Mouse (Mus musculus) hindbrain, embryonic 13.5 days (tissue): ENCODE measurements around the gene Glyctk. TPM values are rescaled to one million over a fixed set of nuclear protein-coding genes. Genes with fewer than 3 reads are reported as not detected.

Source experiments
- ATAC-seq: fragments of 200-750 bp; cut with Nextera tagmentation; 2 replicates; pipeline ENCODE4 v1.8.0; 2017; ENCODE audit warnings: moderate TSS enrichment; ENCODE audit not compliant: low FRiP score
- H3K27ac ChIP-seq: fragments of 300-500 bp; sonication (generic); 2 replicates; pipeline ENCODE4 v1.5.1; 2015; ENCODE audit warnings: inconsistent platforms, mild to moderate bottlenecking, moderate library complexity
- H3K27me3 ChIP-seq: fragments of 300-500 bp; sonication (generic); 2 replicates; pipeline ENCODE4 v1.6.1; 2015; ENCODE audit warnings: mild to moderate bottlenecking, inconsistent platforms
- H3K36me3 ChIP-seq: fragments of 300-500 bp; sonication (generic); 2 replicates; pipeline ENCODE4 v1.6.1; 2015; ENCODE audit warnings: mild to moderate bottlenecking, inconsistent platforms
- H3K4me1 ChIP-seq: fragments of 300-500 bp; sonication (generic); replicated peaks from 2 replicates; pipeline ENCODE4 v1.6.1; 2015; ENCODE audit warnings: inconsistent platforms
- H3K4me2 ChIP-seq: fragments of 300-500 bp; sonication (generic); 2 replicates; pipeline ENCODE4 v1.6.1; 2015; ENCODE audit warnings: inconsistent platforms, mild to moderate bottlenecking, moderate library complexity
- H3K4me3 ChIP-seq: fragments of 300-500 bp; sonication (generic); 2 replicates; pipeline ENCODE4 v1.5.1; 2015; ENCODE audit warnings: mild to moderate bottlenecking, inconsistent platforms
- H3K9ac ChIP-seq: fragments of 300-500 bp; sonication (generic); 2 replicates; pipeline ENCODE4 v1.6.1; 2015; ENCODE audit warnings: mild to moderate bottlenecking, inconsistent platforms
- H3K9me3 ChIP-seq: fragments of 300-500 bp; sonication (generic); 2 replicates; pipeline ENCODE4 v1.6.1; 2016; ENCODE audit warnings: inconsistent platforms
- WGBS: fragments of 180-500 bp; shearing (Covaris S2); methylation state at CpG from one replicate; pipeline ENCODE4 v1.1.7; 2015; 5-methylcytosine and 5-hydroxymethylcytosine counted together
- polyA plus RNA-seq: library from polyadenylated mRNA; unstranded; fragments of >200 nt; fragmentation: Nextera tagmentation; extraction: Ambion mirVana; gene quantifications from 2 replicates; pipeline ENCODE4 v1.2.1, GENCODE M21; 2015

The Glyctk gene
- 5.4 and 5.7 TPM in 2 replicates for polyA plus RNA-seq

DNA sequence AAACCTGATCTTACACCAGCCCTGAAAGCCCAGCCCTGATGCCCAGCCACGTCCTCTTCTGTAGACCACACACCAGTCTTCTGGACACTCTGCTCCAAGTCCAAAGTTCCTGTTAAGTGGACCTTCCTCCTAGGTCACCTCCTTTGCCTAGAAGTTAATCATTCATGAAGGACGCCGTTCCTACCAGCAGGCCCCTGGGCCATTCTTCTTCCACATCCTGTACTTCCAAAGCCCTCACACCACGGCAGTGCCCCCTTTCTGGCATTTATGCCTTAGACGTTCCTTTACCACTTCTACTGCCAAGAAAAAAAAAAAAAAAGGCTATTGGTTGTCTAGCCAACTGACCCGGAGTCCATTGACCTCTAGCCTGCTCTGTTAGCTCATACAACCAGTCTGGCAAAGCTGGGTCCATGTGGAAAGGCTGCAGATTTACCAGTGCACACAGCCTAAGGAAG lies at the start of gene Glyctk:
Glyctk (minus strand) TSS at position 102 of the 455 bp plus-strand sequence.
- H3K4me3 ChIP-seq = no peak within 1 kb of the TSS
- H3K27me3 ChIP-seq = no peaks in the 10 kb centered on the region; the same call in 1 of the 2 replicates
- peak within 1 kb of the TSS; percentile 30; the same call in 1 of the 2 replicates for H3K27ac ChIP-seq
- WGBS = 77% methylated on average over 6 of the region's 6 CpGs
- ATAC-seq = no peak
- H3K9me3 ChIP-seq = no peaks in the 10 kb centered on the region
- H3K9ac ChIP-seq = peak within 1 kb of the TSS; percentile 29; the same call in 1 of the 2 replicates
- peaks cover 23% of the 10 kb centered on the region for H3K36me3 ChIP-seq
- no peak within 1 kb of the TSS for H3K4me2 ChIP-seq
- H3K4me1 ChIP-seq = peaks cover 40% of the 10 kb centered on the region

GRCm38 (mm10) chr9:106206515-106206914 lies 48.6 kb upstream of the Glyctk start:
- Histone ChIP-seq H3K4me1 (peaks cover 52% of the 10 kb centered on the region), H3K36me3 (peaks cover 20% of the 10 kb centered on the region), H3K9ac (0 out of 2 replicates have a peak overlapping the region, but pooled peaks have one; percentile 9), H3K4me3 (no peak overlapping the region), H3K4me2 (no peak overlapping the region), H3K27me3 (no peaks in the 10 kb centered on the region), H3K27ac (no peak overlapping the region), H3K9me3 (no peaks in the 10 kb centered on the region)
- 94% methylated on average over 2 of the region's 2 CpGs for WGBS
- ATAC-seq = no peak

- Histone ChIP-seq H3K4me3 (no peak overlapping the region), H3K36me3 (peaks cover 20% of the 10 kb centered on the region), H3K4me1 (peaks cover 45% of the 10 kb centered on the region), H3K9ac (peak overlapping the region; percentile 35; the same call in 1 of the 2 replicates), H3K27ac (no peak overlapping the region), H3K4me2 (no peak overlapping the region), H3K27me3 (no peaks in the 10 kb centered on the region), H3K9me3 (no peaks in the 10 kb centered on the region)
- no peak for ATAC-seq
- 84% methylated on average over 7 of the region's 7 CpGs for WGBS
Measured at GRCm38 (mm10) chr9:106205713-106206290, 47.9 kb upstream of the Glyctk start.

DNA sequence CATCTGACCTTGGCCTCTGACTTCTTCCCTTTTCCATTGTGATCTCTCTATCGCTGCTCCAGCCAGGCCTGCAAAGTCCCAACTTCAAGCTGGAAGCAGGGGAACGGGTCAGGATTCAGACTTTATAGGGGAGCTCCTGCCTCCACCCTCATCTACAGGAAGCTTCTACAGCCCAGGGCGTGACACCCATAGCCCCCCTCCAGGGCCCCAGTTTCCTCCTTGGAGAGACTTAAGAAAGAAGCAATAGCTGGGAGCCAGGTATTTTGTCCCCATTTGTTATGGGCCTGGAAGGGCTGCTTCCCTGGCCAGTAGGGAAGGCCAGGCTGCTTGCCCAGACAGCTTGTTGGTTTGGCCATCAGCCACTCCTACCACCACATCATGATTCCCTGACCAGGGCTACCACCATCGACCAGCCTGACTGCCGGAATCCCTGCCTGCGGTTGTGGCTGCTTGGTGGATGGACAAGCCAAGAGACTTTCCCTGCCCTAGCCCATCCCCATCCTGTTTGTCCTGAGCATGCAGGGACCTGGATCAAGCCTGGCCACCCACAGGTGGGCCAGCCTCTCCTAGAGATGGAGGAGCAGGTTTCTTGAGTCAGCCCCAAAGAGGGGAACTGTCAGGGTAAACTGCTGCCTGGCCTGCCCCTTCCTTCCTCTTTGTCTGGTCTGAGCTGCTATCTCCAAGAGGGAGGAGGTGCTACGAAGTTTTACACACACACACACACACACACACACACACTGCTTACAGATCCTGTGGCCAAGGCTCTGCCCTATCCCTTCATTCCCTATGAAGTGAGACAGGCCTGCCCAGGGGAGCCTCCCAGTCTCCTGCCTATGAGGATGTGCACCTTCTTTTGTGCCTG lies 46.3 kb upstream of the Glyctk start:
- Histone ChIP-seq H3K9me3 (no peaks in the 10 kb centered on the region), H3K27me3 (peaks cover 14% of the 10 kb centered on the region; the same call in 1 of the 2 replicates), H3K4me2 (peak overlapping the region; percentile 71), H3K36me3 (peaks cover 16% of the 10 kb centered on the region), H3K27ac (no peak overlapping the region), H3K4me3 (peak overlapping the region; percentile 67), H3K9ac (peak overlapping the region; percentile 90), H3K4me1 (peaks cover 51% of the 10 kb centered on the region)
- 65% methylated on average over 7 of the region's 7 CpGs for WGBS
- ATAC-seq = no peak

DNA sequence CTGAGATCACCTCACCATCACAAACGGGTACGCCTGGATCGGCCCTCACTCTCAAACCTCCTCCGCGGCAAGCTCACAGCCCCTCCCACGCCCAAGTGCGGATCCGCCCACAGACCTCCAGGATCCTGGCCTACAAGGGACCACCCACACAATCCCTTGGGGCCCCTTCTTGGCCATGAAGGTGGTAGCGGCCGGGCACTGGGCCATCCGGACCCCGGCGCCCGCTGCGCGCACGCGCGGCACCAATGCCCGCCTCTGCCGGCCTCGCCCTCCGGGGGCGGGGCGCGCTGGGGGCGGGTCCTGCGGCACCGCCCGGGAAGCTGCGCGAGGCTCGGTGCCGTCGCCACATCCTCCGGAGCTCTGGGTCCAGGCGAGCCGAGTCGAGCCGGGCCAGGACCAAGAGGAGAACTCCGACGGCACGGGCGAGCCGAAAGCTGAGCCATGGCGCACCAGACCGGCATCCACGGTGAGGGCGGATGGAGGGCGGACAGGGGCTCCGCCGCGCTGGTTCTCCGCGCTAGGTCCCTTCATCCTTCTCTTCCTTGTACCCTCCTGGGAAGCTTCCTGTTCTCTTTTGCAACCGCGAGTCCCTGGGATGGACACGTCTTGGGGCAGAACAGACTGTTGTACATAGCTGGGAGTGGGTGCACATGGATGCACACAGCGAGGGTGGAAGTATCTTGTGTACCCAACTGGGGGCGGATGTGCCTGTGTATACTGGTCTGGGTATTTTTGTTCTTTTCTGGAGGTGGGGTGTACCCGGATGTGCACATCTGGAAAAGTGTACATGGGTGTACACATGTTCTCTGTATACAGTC lies 45.1 kb upstream of the Glyctk start, which contains the start of gene Twf2:
Twf2 (plus strand) TSS at position 290 of the 818 bp plus-strand sequence.
- H3K27me3 ChIP-seq = peaks cover 16% of the 10 kb centered on the region; the same call in 1 of the 2 replicates
- peak; percentile 86 for ATAC-seq
- peaks cover 63% of the 10 kb centered on the region for H3K4me1 ChIP-seq
- no peaks in the 10 kb centered on the region for H3K9me3 ChIP-seq
- peak within 1 kb of the TSS; percentile 90 for H3K9ac ChIP-seq
- H3K4me3 ChIP-seq = peak within 1 kb of the TSS; percentile 67
- 1% methylated on average over 57 of the region's 61 CpGs for WGBS
- H3K36me3 ChIP-seq = peaks cover 7% of the 10 kb centered on the region; the same call in 1 of the 2 replicates
- H3K4me2 ChIP-seq = peak within 1 kb of the TSS; percentile 71
- peak within 1 kb of the TSS; percentile 80 for H3K27ac ChIP-seq

DNA sequence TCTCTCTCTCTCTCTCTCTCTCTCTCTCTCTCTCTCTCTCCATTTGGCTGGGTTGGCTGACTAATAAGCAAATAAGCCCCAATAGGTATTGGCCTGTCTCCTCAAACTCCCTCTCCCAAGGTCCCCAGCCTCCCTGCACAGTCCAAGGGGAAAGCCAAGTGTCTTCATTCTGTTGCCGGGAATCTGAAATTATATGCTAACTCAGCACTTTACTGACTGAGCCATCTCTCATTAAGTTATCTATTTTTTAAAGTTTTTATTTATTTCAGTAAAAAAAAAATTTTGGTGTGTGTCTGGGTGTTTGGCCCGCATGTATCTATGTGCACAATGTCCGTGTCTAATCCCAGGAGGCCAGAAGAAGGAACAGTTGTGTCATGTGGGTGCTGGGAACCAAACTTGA lies 44.0 kb upstream of the Glyctk start:
- 84% methylated on average over 3 of the region's 3 CpGs for WGBS
- H3K36me3 ChIP-seq = 0 out of 2 replicates have a peak, but pooled peaks cover 3% of the 10 kb centered on the region
- H3K9me3 ChIP-seq = no peaks in the 10 kb centered on the region
- no peak for ATAC-seq
- no peak overlapping the region for H3K9ac ChIP-seq
- H3K4me3 ChIP-seq = peak overlapping the region; percentile 67; the same call in 1 of the 2 replicates
- H3K27me3 ChIP-seq = peaks cover 19% of the 10 kb centered on the region; the same call in 1 of the 2 replicates
- H3K4me2 ChIP-seq = peak overlapping the region; percentile 71; the same call in 1 of the 2 replicates
- no peak overlapping the region for H3K27ac ChIP-seq
- peaks cover 59% of the 10 kb centered on the region for H3K4me1 ChIP-seq

GRCm38 (mm10) chr9:106199535-106200272 lies 41.8 kb upstream of the Glyctk start, which contains the start of gene Ppm1m:
Gene Ppm1m (minus strand): TSS chr9:106199746.
- Histone ChIP-seq H3K4me1 (peaks cover 49% of the 10 kb centered on the region), H3K27ac (0 out of 2 replicates have a peak within 1 kb of the TSS, but pooled peaks have one; percentile 4), H3K27me3 (peaks cover 19% of the 10 kb centered on the region; the same call in 1 of the 2 replicates), H3K36me3 (no peaks in the 10 kb centered on the region), H3K9ac (peak within 1 kb of the TSS; percentile 78), H3K9me3 (no peaks in the 10 kb centered on the region), H3K4me3 (peak within 1 kb of the TSS; percentile 52), H3K4me2 (peak within 1 kb of the TSS; percentile 70)
- ATAC-seq = no peak
- 38% methylated on average over 18 of the region's 18 CpGs for WGBS

GRCm38 (mm10) chr9:106198962-106199458 lies 41.1 kb upstream of the Glyctk start:
- Histone ChIP-seq H3K27me3 (peaks cover 19% of the 10 kb centered on the region; the same call in 1 of the 2 replicates), H3K4me2 (peak overlapping the region; percentile 70), H3K9ac (peak overlapping the region; percentile 78), H3K4me1 (peaks cover 42% of the 10 kb centered on the region), H3K4me3 (peak overlapping the region; percentile 52), H3K36me3 (no peaks in the 10 kb centered on the region), H3K27ac (0 out of 2 replicates have a peak overlapping the region, but pooled peaks have one; percentile 4), H3K9me3 (no peaks in the 10 kb centered on the region)
- under 1% methylated on average over 50 of the region's 51 CpGs for WGBS
- ATAC-seq = peak; percentile 28; the same call in 1 of the 2 replicates

DNA sequence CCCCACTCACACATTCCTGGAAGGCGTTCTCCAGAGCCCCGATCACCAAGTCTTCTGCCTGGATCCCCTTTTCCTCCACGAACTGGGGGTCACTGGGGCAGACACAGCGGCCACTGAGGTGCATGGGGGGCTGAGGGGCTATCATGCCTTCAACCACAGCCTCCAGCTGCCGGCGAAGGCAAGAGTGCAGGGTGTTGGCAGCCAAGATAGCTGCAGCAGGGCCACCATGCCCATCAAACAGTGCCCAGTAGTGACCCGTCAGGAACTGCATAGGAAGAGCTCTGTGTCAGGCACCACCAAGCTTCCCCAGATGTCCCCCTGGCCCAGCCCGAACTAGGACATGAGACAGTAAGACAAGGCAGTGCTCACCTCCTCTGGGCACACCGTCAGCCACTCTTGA lies 39.8 kb upstream of the Glyctk start:
- Histone ChIP-seq H3K36me3 (0 out of 2 replicates have a peak, but pooled peaks cover 6% of the 10 kb centered on the region), H3K9me3 (no peaks in the 10 kb centered on the region), H3K9ac (no peak overlapping the region), H3K4me1 (peaks cover 34% of the 10 kb centered on the region), H3K27ac (no peak overlapping the region), H3K4me3 (no peak overlapping the region), H3K27me3 (peaks cover 19% of the 10 kb centered on the region; the same call in 1 of the 2 replicates), H3K4me2 (no peak overlapping the region)
- WGBS = 94% methylated on average over 9 of the region's 9 CpGs
- ATAC-seq = no peak

GRCm38 (mm10) chr9:106197081-106197713 lies 39.3 kb upstream of the Glyctk start:
- Histone ChIP-seq H3K4me2 (no peak overlapping the region), H3K4me1 (peaks cover 32% of the 10 kb centered on the region), H3K27me3 (peaks cover 19% of the 10 kb centered on the region; the same call in 1 of the 2 replicates), H3K36me3 (peaks cover 9% of the 10 kb centered on the region), H3K9me3 (no peaks in the 10 kb centered on the region), H3K4me3 (no peak overlapping the region), H3K9ac (no peak overlapping the region), H3K27ac (no peak overlapping the region)
- 96% methylated on average over 3 of the region's 3 CpGs for WGBS
- no peak for ATAC-seq
